Mouse (Mus musculus) spleen, adult 2 months (tissue): Measurements from ENCODE around the gene Gm16253.

Source experiments
- CTCF ChIP-seq: fragments of 200-500 bp; IDR thresholded peaks from 2 replicates; pipeline ENCODE4 v1.5.1; 2011; ENCODE audit warnings: mild to moderate bottlenecking, inconsistent platforms; ENCODE audit not compliant: insufficient read depth, insufficient read length, insufficient replicate concordance; ENCODE audit errors: extremely low read depth
- POLR2A ChIP-seq: fragments of 200-500 bp; IDR thresholded peaks from 2 replicates; pipeline ENCODE4 v1.6.1; 2011; ENCODE audit warnings: low read depth, low read length, inconsistent platforms

- TF ChIP-seq CTCF = no peak
- TF ChIP-seq POLR2A = no peak
Observed at GRCm38 (mm10) chr3:96573611-96574511, 2.9 kb upstream of the Gm16253 start.
